Mouse (Mus musculus): Measurements from ENCODE around the gene Cln5. TPM values are rescaled to one million over a fixed set of nuclear protein-coding genes. Genes with fewer than 3 reads are reported as not detected.
A peak's percentile ranks its signal among the peaks of the same experiment; 100 is the strongest.

Gene Cln5
- polyA plus RNA-seq, 1 experiment from 2014 or later: 31.4 TPM

DNA sequence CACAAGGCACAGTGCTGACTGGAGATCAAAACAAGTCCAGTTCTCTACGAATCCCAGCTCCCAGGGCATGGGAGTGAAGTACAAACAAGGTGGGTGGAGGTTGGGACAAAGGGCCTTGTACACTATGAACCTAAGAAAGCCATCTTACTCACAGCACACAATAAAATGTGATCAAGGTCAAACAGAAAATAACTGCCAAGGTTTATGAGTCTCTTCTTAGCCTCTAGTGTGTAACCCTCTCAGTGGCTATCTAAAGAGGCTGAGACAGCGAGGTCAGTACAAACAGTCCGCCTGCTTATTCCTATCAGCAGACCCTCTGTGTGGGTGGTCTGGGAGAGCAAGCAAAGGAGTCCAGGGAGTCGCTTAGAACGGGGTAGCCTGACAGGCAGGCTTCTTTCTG lies 17.8 kb downstream of the Cln5 start:
- Histone ChIP-seq H3K9ac (ENCODE audit: low read depth, low read length) (no peak overlapping the region), H3K4me1 (ENCODE audit: control insufficient read depth, insufficient read depth, low read length) (no peaks in the 10 kb centered on the region), H3K9me3 (replicated peaks; ENCODE audit: control insufficient read depth, low read length) (no peaks in the 10 kb centered on the region), H3K27me3 (ENCODE audit: control insufficient read depth, insufficient read depth, low read length) (no peaks in the 10 kb centered on the region), H3K4me2 (no peak overlapping the region), H3K27ac (ENCODE audit: low read depth, low read length) (no peak overlapping the region), H3K4me3 (ENCODE audit: low read depth, low read length) (no peak overlapping the region), H3K36me3 (ENCODE audit: control insufficient read depth, insufficient read depth, low read length) (peaks cover 17% of the 10 kb centered on the region)
- no peak for ATAC-seq (replicated peaks; ENCODE audit: insufficient number of reproducible peaks, low FRiP score, low TSS enrichment)
- 62% methylated on average over 5 of the region's 5 CpGs for WGBS (ENCODE audit: insufficient replicate concordance)

DNA sequence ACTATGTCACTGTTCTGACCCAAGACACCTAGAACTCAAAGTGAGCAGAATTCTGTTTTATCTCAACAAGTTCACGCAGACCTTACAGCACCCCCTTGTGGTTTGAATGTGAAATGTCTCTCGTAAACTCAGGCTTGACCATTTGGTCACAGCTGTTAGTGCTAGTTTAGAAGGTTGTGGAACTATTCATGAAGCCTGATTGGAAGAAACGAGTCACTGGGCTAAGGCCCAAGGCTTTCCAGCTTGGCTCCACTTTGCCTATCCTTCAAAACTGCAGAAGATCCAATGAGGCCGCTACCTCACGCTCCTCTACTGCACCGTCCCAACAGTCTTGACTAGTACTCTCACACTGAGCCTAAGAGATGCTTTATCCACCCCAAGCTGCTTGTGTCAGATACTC lies 18.6 kb downstream of the Cln5 start:
- 79% methylated on average over 6 of the region's 6 CpGs for WGBS (ENCODE audit: insufficient replicate concordance)
- H3K9me3 ChIP-seq (replicated peaks; ENCODE audit: control insufficient read depth, low read length): no peaks in the 10 kb centered on the region
- no peak overlapping the region for H3K4me3 ChIP-seq (ENCODE audit: low read depth, low read length)
- H3K4me2 ChIP-seq: no peak overlapping the region
- H3K4me1 ChIP-seq (ENCODE audit: control insufficient read depth, insufficient read depth, low read length): no peaks in the 10 kb centered on the region
- peaks cover 17% of the 10 kb centered on the region for H3K36me3 ChIP-seq (ENCODE audit: control insufficient read depth, insufficient read depth, low read length)
- no peak for ATAC-seq (replicated peaks; ENCODE audit: insufficient number of reproducible peaks, low FRiP score, low TSS enrichment)
- H3K27ac ChIP-seq (ENCODE audit: low read depth, low read length): no peak overlapping the region
- no peak overlapping the region for H3K9ac ChIP-seq (ENCODE audit: low read depth, low read length)
- no peaks in the 10 kb centered on the region for H3K27me3 ChIP-seq (ENCODE audit: control insufficient read depth, insufficient read depth, low read length)

DNA sequence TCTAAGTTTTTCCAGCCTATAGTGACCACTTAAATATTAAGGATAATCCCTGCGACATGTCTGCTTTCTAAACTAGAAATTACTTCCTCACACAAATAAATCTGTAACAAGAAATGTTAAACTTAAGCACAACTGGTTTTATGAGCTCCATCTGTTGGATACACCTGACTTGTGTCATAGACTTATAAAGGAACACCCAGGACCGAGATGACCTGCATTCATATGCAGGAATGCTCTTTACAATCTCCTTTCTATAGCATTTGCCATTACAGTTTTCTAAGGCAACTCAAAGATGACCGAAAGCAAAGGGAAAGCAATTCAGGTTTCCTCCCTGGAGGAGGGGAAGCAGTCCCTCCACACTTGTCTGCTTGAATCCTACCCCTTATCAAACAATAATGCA lies 23.2 kb downstream of the Cln5 start:
- Histone ChIP-seq H3K9me3 (replicated peaks; ENCODE audit: control insufficient read depth, low read length) (no peaks in the 10 kb centered on the region), H3K27ac (ENCODE audit: low read depth, low read length) (no peak overlapping the region), H3K4me2 (no peak overlapping the region), H3K4me3 (ENCODE audit: low read depth, low read length) (no peak overlapping the region), H3K9ac (ENCODE audit: low read depth, low read length) (no peak overlapping the region), H3K27me3 (ENCODE audit: control insufficient read depth, insufficient read depth, low read length) (no peaks in the 10 kb centered on the region), H3K36me3 (ENCODE audit: control insufficient read depth, insufficient read depth, low read length) (peaks cover 5% of the 10 kb centered on the region; the same call in 1 of the 2 replicates), H3K4me1 (ENCODE audit: control insufficient read depth, insufficient read depth, low read length) (no peaks in the 10 kb centered on the region)
- ATAC-seq (replicated peaks; ENCODE audit: insufficient number of reproducible peaks, low FRiP score, low TSS enrichment): no peak
- WGBS (ENCODE audit: insufficient replicate concordance): 87% methylated on average over 3 of the region's 3 CpGs

DNA sequence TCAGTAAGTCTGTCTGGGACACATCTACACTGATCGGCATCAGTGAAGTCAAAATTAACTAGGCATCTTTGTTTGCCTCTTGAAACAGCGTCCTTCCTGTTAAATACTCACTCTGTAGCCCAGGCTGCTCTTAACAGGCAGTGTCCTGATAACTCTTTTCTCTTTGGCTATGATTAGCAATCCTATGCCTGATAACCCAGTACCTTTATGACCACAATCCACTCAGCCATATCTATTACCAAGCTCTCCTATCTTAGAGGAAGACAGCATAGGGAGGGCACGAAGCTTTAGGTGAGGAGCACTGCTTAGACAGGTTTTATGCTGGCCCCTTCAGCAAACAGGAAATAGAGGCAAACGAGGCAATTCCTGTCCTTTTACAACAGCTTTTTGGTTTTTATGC lies 23.7 kb downstream of the Cln5 start:
- H3K36me3 ChIP-seq (ENCODE audit: control insufficient read depth, insufficient read depth, low read length): peaks cover 5% of the 10 kb centered on the region; the same call in 1 of the 2 replicates
- H3K4me1 ChIP-seq (ENCODE audit: control insufficient read depth, insufficient read depth, low read length): no peaks in the 10 kb centered on the region
- no peak overlapping the region for H3K4me2 ChIP-seq
- ATAC-seq (replicated peaks; ENCODE audit: insufficient number of reproducible peaks, low FRiP score, low TSS enrichment): no peak
- no peaks in the 10 kb centered on the region for H3K27me3 ChIP-seq (ENCODE audit: control insufficient read depth, insufficient read depth, low read length)
- 43% methylated on average over 4 of the region's 4 CpGs for WGBS (ENCODE audit: insufficient replicate concordance)
- no peak overlapping the region for H3K27ac ChIP-seq (ENCODE audit: low read depth, low read length)
- no peak overlapping the region for H3K9ac ChIP-seq (ENCODE audit: low read depth, low read length)
- H3K9me3 ChIP-seq (replicated peaks; ENCODE audit: control insufficient read depth, low read length): no peaks in the 10 kb centered on the region
- no peak overlapping the region for H3K4me3 ChIP-seq (ENCODE audit: low read depth, low read length)

DNA sequence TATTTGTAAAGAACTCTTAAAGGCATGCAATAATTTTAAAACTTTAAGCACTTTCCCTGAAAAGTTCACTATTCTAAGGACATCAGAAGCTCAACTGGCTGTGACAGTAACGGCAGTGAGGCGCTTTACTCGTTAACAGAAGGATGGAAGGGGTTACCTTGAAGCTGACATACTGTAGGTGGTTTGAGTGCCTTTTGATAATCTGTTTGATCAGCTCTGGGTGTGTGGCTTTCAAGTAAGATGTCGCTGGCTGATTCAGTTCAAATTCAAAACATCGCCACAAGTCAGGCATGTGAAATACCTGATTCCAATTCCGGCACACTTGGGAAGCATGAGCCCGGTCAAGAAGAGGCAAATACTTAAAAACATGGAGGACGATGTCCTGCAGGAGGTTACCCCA lies 25.0 kb downstream of the Cln5 start:
- Histone ChIP-seq H3K9ac (ENCODE audit: low read depth, low read length) (no peak overlapping the region), H3K4me3 (ENCODE audit: low read depth, low read length) (no peak overlapping the region), H3K9me3 (replicated peaks; ENCODE audit: control insufficient read depth, low read length) (no peaks in the 10 kb centered on the region), H3K4me1 (ENCODE audit: control insufficient read depth, insufficient read depth, low read length) (no peaks in the 10 kb centered on the region), H3K4me2 (no peak overlapping the region), H3K27ac (ENCODE audit: low read depth, low read length) (no peak overlapping the region), H3K27me3 (ENCODE audit: control insufficient read depth, insufficient read depth, low read length) (no peaks in the 10 kb centered on the region), H3K36me3 (ENCODE audit: control insufficient read depth, insufficient read depth, low read length) (0 out of 2 replicates have a peak, but pooled peaks cover 2% of the 10 kb centered on the region)
- ATAC-seq (replicated peaks; ENCODE audit: insufficient number of reproducible peaks, low FRiP score, low TSS enrichment): no peak
- 94% methylated on average over 8 of the region's 8 CpGs for WGBS (ENCODE audit: insufficient replicate concordance)

DNA sequence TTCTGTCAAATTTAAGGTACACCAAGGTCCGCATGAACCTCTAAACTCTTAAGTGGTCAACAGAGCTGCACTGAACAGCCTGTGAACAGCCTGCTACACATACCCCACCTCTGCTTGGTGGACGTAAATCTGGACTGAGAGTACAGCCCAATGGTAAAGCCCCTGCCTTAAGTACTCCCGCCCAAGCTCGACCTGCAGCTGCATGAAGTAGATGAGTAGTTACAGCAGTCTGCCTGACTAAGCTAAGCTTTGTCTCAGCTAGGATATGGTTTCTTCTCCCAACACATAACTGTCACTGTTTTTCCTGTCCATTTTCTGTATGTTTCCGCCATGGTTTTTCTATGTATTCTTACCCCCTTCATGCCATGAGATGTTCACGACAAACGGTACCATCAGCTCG lies 25.8 kb downstream of the Cln5 start:
- Histone ChIP-seq H3K4me1 (ENCODE audit: control insufficient read depth, insufficient read depth, low read length) (no peaks in the 10 kb centered on the region), H3K27ac (ENCODE audit: low read depth, low read length) (no peak overlapping the region), H3K4me2 (no peak overlapping the region), H3K36me3 (ENCODE audit: control insufficient read depth, insufficient read depth, low read length) (0 out of 2 replicates have a peak, but pooled peaks cover 2% of the 10 kb centered on the region), H3K9ac (ENCODE audit: low read depth, low read length) (no peak overlapping the region), H3K4me3 (ENCODE audit: low read depth, low read length) (no peak overlapping the region), H3K27me3 (ENCODE audit: control insufficient read depth, insufficient read depth, low read length) (no peaks in the 10 kb centered on the region), H3K9me3 (replicated peaks; ENCODE audit: control insufficient read depth, low read length) (no peaks in the 10 kb centered on the region)
- 90% methylated on average over 8 of the region's 8 CpGs for WGBS (ENCODE audit: insufficient replicate concordance)
- ATAC-seq (replicated peaks; ENCODE audit: insufficient number of reproducible peaks, low FRiP score, low TSS enrichment): no peak

DNA sequence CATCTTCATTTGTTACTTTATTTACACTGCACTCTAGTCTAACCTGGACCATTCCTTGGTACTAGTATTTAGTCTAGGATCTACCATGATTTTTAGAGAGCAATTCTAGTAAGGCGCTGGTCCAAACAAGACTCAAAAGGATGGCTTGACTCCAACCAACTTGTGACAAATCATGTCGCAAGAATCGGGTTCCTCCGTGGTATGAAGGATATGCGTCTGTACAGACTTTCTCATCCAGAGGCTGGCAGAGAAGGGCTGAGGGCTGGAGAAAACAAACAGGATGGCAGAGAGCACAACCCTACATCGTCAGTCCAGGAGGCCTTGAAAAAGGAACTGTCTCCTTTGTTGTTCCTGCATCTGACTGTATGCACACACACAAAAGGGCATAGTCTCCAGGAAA lies 26.6 kb downstream of the Cln5 start:
- H3K36me3 ChIP-seq (ENCODE audit: control insufficient read depth, insufficient read depth, low read length): 0 out of 2 replicates have a peak, but pooled peaks cover 2% of the 10 kb centered on the region
- no peaks in the 10 kb centered on the region for H3K9me3 ChIP-seq (replicated peaks; ENCODE audit: control insufficient read depth, low read length)
- 80% methylated on average over 6 of the region's 6 CpGs for WGBS (ENCODE audit: insufficient replicate concordance)
- ATAC-seq (replicated peaks; ENCODE audit: insufficient number of reproducible peaks, low FRiP score, low TSS enrichment): no peak
- H3K4me3 ChIP-seq (ENCODE audit: low read depth, low read length): no peak overlapping the region
- no peak overlapping the region for H3K27ac ChIP-seq (ENCODE audit: low read depth, low read length)
- H3K27me3 ChIP-seq (ENCODE audit: control insufficient read depth, insufficient read depth, low read length): no peaks in the 10 kb centered on the region
- H3K4me1 ChIP-seq (ENCODE audit: control insufficient read depth, insufficient read depth, low read length): no peaks in the 10 kb centered on the region
- no peak overlapping the region for H3K9ac ChIP-seq (ENCODE audit: low read depth, low read length)
- H3K4me2 ChIP-seq: no peak overlapping the region

DNA sequence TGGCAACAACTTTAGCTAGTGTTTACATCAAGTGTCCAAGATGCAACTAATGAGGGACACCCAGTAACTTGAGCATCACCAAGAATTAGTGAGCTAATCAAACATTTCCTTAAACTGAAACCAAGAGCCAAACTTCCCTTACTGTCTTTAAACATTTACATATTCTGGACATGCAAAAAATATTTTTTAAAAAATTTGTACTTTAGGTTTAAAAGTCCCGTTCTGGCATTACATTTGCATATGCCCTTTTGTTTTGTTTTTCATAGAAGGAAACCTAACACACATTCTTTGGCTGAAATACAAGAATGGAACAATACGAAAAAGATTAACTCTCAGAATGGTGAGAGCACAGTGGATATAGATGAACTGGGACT lies 28.2 kb downstream of the Cln5 start:
- H3K9me3 ChIP-seq (replicated peaks; ENCODE audit: control insufficient read depth, low read length): no peaks in the 10 kb centered on the region
- no peaks in the 10 kb centered on the region for H3K4me1 ChIP-seq (ENCODE audit: control insufficient read depth, insufficient read depth, low read length)
- peak overlapping the region; percentile 92 for H3K4me3 ChIP-seq (ENCODE audit: low read depth, low read length)
- H3K36me3 ChIP-seq (ENCODE audit: control insufficient read depth, insufficient read depth, low read length): 0 out of 2 replicates have a peak, but pooled peaks cover 2% of the 10 kb centered on the region
- peak overlapping the region; percentile 100; the same call in 1 of the 2 replicates for H3K27ac ChIP-seq (ENCODE audit: low read depth, low read length)
- peak overlapping the region; percentile 100 for H3K9ac ChIP-seq (ENCODE audit: low read depth, low read length)
- peak overlapping the region; percentile 77 for H3K4me2 ChIP-seq
- no peaks in the 10 kb centered on the region for H3K27me3 ChIP-seq (ENCODE audit: control insufficient read depth, insufficient read depth, low read length)
- 2% methylated on average over 2 of the region's 2 CpGs for WGBS (ENCODE audit: insufficient replicate concordance)
- ATAC-seq (replicated peaks; ENCODE audit: insufficient number of reproducible peaks, low FRiP score, low TSS enrichment): no peak

DNA sequence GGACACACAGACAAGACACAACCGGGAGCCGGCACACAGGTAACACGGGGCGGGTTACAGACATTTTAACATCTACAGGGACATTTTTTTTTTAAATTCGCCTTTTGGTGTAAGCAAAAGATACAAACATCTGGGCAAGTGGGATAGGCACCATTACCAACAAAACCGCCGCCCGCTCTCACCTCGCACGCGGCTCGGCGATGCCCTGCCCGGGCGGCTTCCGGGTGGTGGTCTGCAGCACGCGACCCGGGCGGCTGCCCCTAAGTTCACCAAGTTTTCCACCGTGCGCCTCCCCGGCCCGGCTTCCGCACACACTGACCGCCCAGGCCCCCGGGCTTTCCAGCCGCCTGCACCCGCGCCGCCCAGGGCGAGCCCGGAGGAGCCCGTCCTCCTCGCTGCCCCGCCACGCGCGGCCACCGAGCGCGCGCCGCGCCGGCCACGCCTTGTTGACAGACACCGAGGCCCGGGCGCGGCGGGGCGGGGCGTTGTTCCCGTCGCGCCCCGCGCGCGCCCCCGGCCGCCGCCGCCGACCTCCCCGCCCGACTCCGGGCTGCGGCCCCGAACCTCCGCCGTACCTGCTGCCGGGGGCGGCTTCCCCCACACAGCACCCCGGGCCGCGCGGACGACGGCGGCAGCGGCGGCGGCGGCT lies 28.7 kb downstream of the Cln5 start:
- H3K9me3 ChIP-seq (replicated peaks; ENCODE audit: control insufficient read depth, low read length): no peaks in the 10 kb centered on the region
- H3K36me3 ChIP-seq (ENCODE audit: control insufficient read depth, insufficient read depth, low read length): 0 out of 2 replicates have a peak, but pooled peaks cover 2% of the 10 kb centered on the region
- peak; percentile 82 for ATAC-seq (replicated peaks; ENCODE audit: insufficient number of reproducible peaks, low FRiP score, low TSS enrichment)
- peak overlapping the region; percentile 100 for H3K9ac ChIP-seq (ENCODE audit: low read depth, low read length)
- no peaks in the 10 kb centered on the region for H3K4me1 ChIP-seq (ENCODE audit: control insufficient read depth, insufficient read depth, low read length)
- peak overlapping the region; percentile 77 for H3K4me2 ChIP-seq
- H3K4me3 ChIP-seq (ENCODE audit: low read depth, low read length): peak overlapping the region; percentile 92
- WGBS (ENCODE audit: insufficient replicate concordance): under 1% methylated on average over 47 of the region's 86 CpGs
- no peaks in the 10 kb centered on the region for H3K27me3 ChIP-seq (ENCODE audit: control insufficient read depth, insufficient read depth, low read length)
- H3K27ac ChIP-seq (ENCODE audit: low read depth, low read length): peak overlapping the region; percentile 100
